Mouse (Mus musculus): ENCODE results near the gene Ddx42.

Gene Ddx42

DNA sequence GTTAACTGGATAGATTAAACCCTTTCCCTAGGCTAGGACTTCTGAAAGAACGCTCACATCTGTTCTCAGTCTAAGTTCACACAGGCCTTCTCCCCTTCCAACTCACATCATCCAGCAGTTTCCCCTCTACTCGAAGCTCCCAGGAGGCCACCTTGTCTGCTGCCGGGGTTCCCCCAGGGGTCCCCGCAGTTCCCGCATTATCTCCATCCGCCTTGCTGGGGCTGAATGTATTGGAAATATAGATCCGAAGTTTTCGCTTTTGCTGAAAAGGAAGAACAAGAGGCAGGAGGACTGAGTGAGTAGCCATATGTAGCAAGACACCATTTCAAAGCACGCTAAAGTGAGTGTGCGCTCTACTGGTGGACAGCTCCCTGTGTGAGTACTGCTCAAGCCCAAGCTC is 49.7 kb downstream of the Ddx42 start:
- in situ Hi-C loops (cut with MboI; ENCODE audit: unreplicated experiment in 2 of 2): loop anchor here in 1 of 2 experiments (5.0 kb wide), 1 partner anchor 44 kb away; no protein-coding TSS in a partner anchor

DNA sequence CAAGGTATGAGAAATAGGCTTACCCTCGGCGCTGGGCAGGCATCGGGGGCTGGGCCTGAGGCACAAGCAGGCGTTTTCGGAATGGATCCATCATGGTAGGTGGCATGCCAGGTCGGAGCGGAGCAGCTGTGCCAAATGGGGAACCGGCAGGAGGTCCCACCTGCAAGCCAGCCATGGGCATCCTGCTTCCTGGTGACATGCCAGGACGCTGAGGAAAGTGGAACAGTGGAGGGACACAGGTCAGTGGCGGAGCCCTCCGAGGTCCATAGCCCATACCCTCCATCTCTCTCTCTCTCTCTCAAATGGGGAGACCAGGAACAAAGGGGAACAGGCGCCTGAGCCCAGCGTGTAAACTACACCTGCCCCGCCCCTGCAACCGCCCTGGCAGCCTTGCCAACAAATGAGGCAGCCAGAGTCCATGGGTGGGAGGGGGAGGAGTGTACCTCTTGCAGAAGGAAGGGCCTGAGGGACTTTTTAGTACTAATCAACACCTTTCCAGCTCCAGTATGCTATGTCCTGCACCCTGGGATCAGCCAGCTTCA is 50.7 kb downstream of the Ddx42 start:
- in situ Hi-C loops (cut with MboI; ENCODE audit: unreplicated experiment in 2 of 2): loop anchor here in 1 of 2 experiments (5.0 kb wide), 1 partner anchor 45 kb away; no protein-coding TSS in a partner anchor

DNA sequence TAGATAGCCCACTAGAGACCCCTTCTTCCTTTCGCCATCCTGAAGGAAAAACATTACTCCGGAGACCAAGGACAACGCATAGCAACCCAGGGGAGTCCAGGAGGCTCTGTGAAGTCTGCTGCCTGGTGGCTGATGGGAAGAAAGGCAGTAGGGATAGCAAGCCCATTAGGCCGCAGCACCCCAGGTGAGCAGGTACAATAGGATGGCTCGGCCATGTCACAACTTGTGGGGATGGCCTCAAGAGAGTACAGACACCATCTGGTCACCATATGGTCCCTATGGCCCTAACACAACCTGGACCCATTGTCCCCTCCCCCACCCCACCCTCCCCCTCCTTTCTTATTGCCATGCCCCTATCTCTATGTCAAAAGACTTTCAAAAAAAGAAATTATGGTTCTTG is 51.1 kb downstream of the Ddx42 start:
- in situ Hi-C loops (cut with MboI; ENCODE audit: unreplicated experiment in 2 of 2): loop anchor here in 1 of 2 experiments (5.0 kb wide), 1 partner anchor 46 kb away; no protein-coding TSS in a partner anchor

DNA sequence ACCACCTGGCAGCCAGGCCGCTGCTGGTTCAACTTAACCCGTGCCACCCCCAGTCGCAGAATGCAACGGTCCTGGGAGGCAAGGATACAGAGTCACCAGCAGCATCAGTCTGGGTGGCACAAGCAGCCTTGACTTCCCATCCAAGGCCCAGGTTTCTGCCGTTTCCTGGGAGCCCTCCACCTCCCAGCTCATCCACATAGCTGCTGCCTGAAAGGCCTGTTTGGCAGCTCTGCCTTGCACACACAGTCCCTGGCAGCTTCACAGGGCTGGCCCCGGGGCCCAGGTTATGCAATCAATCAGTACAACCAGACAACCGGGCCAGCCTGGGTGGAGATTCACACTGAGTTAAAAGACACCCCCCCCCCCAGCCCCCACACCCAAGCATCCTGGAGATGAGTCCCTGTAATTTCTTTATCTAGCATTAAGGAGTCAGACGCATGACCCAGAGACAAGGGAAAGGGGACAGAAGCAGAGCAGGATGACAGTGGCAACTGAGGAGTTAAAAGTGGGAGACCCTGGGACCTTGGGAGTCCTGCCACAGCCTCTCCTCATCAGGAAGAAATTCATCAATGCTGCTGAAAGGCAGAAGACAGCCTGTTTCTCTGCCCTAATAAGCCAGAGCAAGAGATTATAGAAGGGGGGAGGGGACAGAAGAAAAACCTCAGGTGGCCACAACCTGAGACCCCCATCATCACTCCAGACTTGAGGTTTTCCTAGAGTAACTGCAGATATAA is 51.8 kb downstream of the Ddx42 start:
- in situ Hi-C loops (cut with MboI; ENCODE audit: unreplicated experiment in 2 of 2): loop anchor here in 1 of 2 experiments (5.0 kb wide), 1 partner anchor 46 kb away; no protein-coding TSS in a partner anchor

DNA sequence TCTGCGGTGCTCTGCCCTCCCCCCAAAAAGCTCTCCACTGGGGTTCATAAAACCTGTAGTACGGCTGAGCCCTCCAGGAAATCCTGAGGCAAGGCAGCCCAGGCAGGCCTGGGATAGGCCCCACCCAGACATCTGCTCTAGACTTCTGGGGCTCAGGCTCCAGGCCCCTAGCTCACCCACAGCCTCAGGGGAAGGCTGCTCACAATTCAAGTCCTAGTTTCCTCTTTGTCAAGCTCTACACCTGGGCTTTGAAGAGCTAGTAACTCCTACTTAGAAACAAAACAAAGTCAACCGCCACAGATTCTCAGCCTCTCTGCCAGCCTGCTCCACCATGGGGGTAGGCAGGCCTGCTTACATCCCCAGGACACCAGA is 52.3 kb downstream of the Ddx42 start:
- in situ Hi-C loops (cut with MboI; ENCODE audit: unreplicated experiment in 2 of 2): loop anchor here in 1 of 2 experiments (5.0 kb wide), 1 partner anchor 47 kb away; no protein-coding TSS in a partner anchor

DNA sequence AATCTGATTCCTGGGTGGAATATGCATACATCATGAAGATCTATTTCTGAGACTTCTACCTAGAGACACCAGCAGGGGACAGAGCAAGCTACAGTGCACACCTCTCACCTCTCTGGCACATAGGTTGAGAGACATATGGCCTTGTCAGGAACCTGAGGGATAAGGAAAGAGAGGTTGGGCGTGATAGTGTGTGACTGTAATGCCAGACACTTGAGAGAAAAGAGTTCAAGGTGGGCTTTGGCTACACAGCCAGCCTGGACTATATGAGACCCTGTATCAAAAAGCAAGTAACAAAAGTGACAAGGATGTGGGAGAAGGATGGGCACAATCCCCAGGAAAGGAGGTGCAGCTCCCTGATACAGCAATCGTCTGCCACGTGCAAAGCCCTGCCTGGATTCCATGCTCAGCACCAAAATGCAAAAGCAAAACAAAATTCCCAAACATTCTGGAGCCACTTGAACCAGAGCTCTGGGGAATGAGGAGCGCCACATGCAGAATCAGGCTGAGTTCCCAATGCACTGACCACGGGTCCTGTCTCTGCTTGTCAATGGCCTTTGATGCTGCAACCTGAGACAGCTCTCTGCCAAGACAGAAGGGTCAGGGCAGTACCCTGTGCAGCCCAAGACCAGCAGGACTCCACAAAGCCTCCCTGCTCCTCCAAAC is 54.5 kb downstream of the Ddx42 start:
- in situ Hi-C loops (cut with MboI; ENCODE audit: unreplicated experiment in 2 of 2): no loop called here

DNA sequence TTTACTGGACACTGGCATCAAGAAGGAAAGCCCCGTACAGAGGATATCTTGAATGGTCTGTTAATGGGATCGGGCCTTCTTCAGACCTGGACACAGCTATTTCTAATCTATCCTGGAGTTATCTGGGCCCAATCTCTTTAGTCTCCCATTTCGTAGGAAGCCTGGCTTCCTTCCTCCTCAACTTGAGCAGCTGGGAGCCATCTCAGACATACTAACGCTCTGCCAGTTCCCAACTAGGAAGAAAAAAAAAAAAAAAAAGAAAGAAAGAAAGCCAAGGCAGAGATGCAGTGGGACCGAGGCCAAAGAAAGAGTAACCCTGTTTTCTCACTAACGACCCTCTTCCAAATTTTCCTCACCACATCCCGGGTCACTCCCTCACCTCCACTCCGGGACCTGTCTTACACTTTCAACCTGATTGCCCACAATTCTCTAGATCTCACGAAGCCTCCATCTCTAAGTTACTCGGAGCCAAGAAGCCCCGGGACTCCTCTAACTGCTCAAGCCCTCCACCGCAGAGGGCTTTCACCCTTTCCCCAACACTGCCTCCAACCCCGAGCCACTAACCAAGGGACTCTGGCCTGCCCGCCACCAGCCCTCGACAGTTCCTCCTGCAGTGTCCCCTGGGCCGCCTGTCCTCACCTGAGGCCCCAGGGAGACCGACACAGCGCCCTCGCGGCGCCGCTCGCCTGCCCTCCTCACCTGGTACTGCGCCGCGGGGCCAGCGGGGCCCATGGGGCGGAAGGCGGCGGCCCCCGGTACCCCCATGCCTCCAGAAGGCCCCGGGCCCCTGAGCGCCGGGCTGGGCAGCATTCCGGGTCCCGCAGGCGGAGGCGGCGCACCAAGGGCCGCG is 55.3 kb downstream of the Ddx42 start:
- in situ Hi-C loops (cut with MboI; ENCODE audit: unreplicated experiment in 2 of 2): no loop called here

DNA sequence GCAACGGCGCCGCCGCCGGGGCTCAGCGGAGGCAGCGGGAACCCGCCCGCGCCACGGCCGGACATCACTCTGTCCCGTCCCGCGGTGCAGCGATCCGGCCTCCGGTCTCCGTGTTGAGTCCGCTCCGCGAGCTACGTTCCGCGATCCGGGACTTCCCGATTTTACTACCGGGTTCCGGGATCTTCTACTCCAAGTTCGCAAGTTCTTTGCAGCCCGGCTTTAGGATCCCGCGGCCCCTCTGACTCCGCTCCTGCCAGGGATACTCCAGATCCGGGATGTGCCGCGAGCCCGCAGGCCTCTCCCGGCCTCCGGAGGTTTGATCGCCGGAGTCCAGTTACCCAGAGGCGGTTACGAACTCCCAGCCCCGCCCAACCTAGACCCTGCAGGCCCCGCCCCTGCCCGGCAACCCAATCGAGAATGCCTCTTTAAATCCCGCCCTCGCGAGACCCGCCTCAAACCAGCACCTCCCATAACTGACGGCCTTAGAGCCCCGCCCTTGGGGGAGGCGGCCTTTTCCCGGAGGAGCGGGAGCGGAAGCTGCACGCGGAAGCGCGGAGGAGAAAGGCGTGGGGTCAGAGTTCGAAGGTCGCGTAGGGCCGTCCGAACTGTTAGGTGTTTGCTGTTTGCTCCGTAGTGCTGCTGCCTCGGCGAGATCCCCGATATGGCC is 56.1 kb downstream of the Ddx42 start, which contains the start of gene Smarcd2:
Smarcd2 (minus strand) TSS at position 329 of the 667 bp plus-strand sequence.
- in situ Hi-C loops (cut with MboI; ENCODE audit: unreplicated experiment in 2 of 2): no loop called here

DNA sequence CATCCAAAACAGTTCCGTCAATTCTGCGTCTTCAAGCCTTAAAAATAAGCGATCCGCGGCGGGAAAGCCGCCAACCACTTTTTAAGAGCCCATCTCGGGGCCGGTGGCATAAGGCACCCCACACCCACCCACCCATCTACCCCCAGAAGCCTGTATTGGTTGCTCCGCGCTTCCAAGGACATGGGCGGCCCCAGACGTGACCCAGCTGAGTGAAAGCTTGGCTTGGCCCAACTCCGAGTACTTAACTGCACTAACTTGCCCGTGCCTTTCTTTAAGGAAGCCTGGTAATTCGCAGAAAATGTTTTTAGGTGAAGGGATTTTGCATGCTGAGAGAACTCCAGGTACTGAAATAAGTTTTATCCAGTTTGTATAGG is 56.6 kb downstream of the Ddx42 start:
- in situ Hi-C loops (cut with MboI; ENCODE audit: unreplicated experiment in 2 of 2): no loop called here

DNA sequence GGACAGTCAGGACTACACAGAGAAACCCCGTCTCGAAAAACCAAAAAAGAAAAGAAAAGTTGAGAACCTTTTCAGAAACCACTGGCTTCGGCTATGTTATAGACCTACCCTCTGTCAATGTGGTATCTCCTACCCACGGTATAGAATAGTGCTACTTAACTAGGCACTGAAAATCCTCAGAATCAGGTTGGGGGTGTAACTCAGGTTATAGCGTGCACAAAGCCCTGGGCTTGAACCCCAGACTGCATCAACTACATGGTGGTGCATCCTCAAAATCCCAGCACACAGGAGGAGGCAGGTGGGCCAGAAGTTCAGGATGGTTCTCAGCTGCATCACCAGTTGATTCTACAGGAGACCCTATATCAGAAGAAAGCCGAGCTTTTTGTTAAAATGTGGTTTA is 57.1 kb downstream of the Ddx42 start:
- in situ Hi-C loops (cut with MboI; ENCODE audit: unreplicated experiment in 2 of 2): no loop called here

DNA sequence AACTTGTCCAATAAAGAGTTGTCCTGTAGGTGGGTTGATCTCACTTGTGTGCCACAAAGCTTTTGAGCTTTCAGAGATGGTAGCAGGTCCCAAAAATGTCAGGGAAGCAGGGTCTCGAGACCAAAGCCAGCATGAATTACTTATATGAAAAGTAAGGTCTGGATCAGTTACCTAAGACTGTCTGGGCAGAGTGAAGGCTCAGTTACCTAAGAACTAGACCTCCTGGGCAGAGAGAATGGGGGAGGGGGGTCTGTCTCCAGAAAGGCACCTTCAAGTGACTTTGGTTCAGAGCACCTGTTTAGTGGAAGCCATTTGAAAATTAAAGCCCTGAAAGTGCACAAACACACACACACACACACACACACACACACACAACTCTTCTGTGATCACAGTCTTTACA is 57.6 kb downstream of the Ddx42 start:
- in situ Hi-C loops (cut with MboI; ENCODE audit: unreplicated experiment in 2 of 2): no loop called here

DNA sequence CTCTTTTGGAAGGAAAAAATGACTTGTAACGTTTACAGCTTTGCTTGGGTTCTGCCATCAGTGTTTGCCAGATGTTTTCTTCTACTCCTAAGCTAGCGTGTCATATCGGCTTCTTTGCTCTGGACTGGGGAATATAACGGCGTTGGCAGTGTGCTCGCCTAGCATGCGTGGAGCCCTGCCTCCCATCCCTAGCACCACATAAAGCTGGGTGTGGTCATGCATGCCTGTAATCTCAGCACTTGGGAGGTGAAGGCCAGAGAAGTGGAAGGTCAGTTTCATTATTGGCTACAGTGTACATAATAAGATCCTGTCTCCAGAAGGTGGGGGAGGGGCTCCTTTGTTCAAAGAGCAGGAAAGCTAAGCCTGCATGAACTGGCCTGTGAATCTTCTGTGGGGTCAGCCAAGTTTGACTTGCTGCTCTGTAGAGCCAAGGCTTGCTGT is 58.3 kb downstream of the Ddx42 start:
- in situ Hi-C loops (cut with MboI; ENCODE audit: unreplicated experiment in 2 of 2): no loop called here

DNA sequence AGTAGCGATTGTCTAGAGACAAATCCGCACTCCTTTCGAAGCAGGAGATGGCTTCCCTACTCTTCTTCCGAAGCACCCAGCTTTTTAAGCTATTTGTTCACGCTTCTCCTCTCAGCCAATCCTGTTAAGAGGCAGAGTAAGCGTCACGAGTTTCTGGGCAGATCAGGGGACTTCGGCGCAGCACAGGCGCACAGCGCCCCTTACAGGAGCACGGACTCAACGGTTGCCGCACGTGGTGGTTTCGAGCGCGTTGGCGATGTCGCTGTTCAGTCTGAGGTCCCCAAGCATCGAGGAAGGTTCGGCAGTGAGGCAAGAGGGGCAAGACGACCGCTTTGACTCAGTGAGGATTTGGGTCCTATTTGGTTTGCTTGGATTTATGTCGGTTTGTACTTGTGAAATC is 59.7 kb downstream of the Ddx42 start, which contains the start of gene Tcam1:
Tcam1 (plus strand) TSS at position 219 of the 400 bp plus-strand sequence.
- in situ Hi-C loops (cut with MboI; ENCODE audit: unreplicated experiment in 2 of 2): no loop called here

DNA sequence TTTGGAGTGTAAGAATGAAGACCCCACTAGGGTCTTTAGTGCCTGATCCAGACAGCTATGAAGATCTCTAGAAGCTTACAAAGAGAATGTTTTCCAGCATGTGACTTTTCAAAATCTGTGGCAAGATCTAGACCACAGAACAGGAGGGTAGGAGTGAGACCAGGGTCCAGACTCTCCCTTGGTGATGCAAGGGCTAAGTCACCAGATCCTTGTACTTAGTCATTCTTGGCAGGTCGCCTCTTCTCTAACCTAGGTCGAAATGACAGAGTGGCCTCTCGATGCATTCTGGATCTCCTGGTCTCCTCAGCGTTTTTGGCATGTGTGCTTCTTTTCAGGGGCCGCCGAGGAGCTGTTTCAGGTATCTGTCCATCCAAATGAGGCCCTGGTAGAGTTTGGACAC is 65.7 kb downstream of the Ddx42 start:
- in situ Hi-C loops (cut with MboI; ENCODE audit: unreplicated experiment in 2 of 2): no loop called here

DNA sequence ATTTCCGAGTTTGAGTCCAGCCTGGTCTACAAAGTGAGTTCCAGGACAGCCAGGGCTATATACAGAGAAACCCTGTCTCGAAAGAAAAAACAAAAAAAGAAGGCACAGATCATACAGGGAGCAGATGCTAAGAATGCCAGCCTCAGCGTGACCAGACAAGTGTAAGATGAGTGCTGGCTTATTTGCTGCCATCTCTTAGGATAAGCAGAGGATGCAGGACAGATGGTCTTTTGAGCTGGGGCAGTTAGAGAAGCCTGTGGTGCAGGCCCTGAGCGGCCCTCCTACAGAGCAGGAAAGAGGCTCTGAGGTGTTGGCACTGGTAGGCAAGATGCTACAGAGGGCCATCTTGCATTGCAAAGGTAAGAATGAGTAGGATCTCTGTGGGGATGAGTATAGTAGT is 66.6 kb downstream of the Ddx42 start:
- in situ Hi-C loops (cut with MboI; ENCODE audit: unreplicated experiment in 2 of 2): no loop called here

DNA sequence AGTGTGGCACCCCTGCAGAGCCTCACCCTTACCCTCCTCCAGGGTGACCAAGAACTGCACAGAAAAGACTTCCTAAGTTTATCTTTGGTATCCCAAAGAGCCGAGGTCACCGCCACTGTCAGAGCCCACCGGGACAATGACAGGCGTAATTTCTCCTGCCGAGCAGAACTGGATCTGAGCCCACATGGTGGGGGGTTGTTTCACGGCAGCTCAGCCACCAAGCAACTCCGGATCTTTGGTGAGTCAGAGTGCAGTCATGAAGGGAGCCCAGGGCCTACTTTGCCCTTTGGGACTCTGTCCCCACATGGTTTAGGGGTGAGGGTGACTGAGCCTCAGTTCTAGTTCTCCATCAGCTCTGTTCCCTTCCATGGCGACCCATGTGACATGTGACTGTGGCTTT is 67.4 kb downstream of the Ddx42 start:
- in situ Hi-C loops (cut with MboI; ENCODE audit: unreplicated experiment in 2 of 2): no loop called here

DNA sequence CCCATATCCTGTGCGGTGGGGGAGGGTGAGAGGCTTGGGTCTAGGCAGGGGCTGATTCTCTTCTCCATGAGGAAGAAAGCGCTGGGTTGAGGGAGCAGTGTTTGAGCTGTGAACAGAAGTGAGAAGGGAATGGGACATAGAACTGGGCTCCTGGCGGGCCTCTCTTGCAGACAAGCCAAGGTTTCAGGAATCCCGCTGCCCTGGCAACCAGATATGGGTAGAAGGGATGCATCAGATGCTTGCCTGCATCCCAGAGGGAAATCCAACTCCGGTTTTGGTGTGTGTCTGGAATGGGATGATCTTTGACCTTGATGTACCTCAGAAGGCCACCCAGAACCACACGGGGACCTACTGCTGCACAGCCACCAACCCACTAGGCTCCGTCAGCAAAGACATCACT is 69.5 kb downstream of the Ddx42 start:
- in situ Hi-C loops (cut with MboI; ENCODE audit: unreplicated experiment in 2 of 2): loop anchor here in 1 of 2 experiments (5.0 kb wide), 1 partner anchor 359 kb away; no protein-coding TSS in a partner anchor

DNA sequence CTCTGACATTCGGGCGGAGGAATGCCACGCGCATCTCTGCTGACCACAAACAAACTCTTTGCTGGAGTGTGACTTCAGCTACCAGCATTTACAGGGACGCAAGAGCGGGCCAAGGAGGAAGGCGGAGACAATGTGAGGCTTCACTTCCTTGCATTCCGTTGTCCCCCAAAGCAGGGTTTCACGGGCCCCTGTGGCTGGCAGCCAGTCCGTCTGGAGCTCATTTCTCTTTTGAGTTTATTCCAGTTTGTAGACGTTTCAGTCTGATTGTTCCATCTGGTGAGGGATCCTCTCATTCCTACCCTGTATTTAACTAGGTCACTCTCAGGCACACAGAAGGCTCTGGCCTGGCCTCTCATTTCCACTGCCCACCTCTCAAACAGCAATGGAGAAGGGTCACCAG is 70.3 kb downstream of the Ddx42 start:
- in situ Hi-C loops (cut with MboI; ENCODE audit: unreplicated experiment in 2 of 2): loop anchor here in 1 of 2 experiments (5.0 kb wide), 1 partner anchor 360 kb away; no protein-coding TSS in a partner anchor

DNA sequence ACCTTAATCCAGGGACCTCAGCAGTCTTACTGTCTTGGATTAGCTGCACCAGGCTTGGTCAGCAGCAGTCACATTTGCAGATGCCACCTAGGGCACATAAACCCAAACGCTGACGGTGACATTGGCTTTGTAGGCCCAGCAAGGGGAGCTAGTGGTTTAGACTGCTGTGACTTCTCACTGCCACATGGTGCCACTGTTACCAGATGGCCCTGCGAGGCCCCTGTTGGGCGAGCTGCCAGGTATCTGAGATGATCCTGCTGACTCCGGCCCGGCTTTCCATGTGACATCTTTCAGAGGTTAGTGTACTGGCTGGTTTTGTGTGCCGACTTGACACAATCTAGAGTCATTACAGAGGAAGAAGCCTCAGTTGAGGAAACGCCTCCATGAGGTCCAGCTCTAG is 72.6 kb downstream of the Ddx42 start:
- in situ Hi-C loops (cut with MboI; ENCODE audit: unreplicated experiment in 2 of 2): loop anchor here in 1 of 2 experiments (5.0 kb wide), 1 partner anchor 362 kb away; no protein-coding TSS in a partner anchor

DNA sequence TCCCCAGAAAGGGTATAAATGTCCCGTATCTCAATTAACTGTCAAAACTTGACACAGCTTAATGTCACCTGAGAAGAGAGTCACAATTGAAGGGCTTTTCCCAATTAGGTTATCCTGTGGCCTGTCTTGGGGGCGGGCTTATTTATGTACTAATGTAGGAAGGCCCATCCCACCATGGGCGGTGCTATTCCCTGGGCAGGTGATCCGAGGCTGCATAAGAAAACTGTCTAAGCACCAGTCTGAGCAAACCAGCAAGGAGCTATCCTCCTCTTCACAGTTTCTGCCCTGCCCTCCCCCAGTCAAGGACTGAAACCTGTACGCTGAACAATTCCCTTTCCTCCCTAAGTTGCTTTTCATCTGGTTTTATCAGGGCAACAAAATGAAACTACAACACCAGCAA is 73.7 kb downstream of the Ddx42 start:
- in situ Hi-C loops (cut with MboI; ENCODE audit: unreplicated experiment in 2 of 2): no loop called here

Measured in v-Abl transformed pro-B cells (cell line).